Mouse (Mus musculus) brain, embryonic 14.5 days (tissue): ENCODE measurements at regions not wholly inside any gene's neighbourhood (a gene's known extent, or its start where the extent isn't known, plus 50 kb on each side); places are given as distances from the start of the nearest gene placed in this dataset.

Experiments
- CTCF ChIP-seq: fragments of 200-500 bp; IDR thresholded peaks from 2 replicates; pipeline ENCODE4 v1.5.1; 2012; ENCODE audit warnings: inconsistent platforms, mild to moderate bottlenecking, moderate library complexity, borderline replicate concordance; ENCODE audit not compliant: insufficient read depth, insufficient read length; ENCODE audit errors: extremely low read depth
- POLR2A ChIP-seq: fragments of 200-500 bp; IDR thresholded peaks from 2 replicates; pipeline ENCODE4 v1.6.1; 2012; ENCODE audit warnings: mild to moderate bottlenecking, inconsistent platforms, borderline replicate concordance; ENCODE audit not compliant: poor library complexity, insufficient read depth, insufficient read length, severe bottlenecking; ENCODE audit errors: extremely low read depth

GRCm38 (mm10) chr16:75446901-75447514 lies 138.9 kb downstream of the Lipi start:
- TF ChIP-seq CTCF (no peak), POLR2A (no peak)
